In the genomic region with DNA sequence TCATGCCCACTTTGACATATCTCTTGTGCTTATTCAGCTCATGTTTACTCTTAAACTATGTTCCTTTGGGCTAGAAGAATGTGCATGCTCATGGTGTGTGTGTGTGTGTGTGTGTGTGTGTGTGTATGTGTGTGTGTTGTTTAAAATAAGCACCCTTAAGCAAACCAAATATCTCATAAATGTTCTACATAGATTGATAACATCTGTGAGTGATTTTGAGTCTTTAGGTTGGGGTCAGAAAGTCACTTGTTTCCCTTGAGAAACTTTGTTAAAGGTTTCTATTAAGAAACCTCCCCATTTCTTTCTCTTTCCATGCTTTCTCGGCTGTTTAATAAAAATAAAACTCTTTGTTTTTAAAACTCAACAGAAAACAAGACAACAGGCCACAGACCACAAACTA, we compare ENCODE assay signal across 24 mouse cellular contexts.
A peak's percentile ranks its signal among the peaks of the same experiment; 100 is the strongest.
DNase-seq lines count a peak whose midpoint lies in the region; ATAC-seq and TF ChIP-seq lines count a peak whose summit lies in the region.
"Had no signal": no experiment of that assay in that cellular context is flagged by ENCODE, and none has a peak within 500 bp of the region (broad histone marks: within the 10 kb centered on the region; RNA-seq: fewer than 3 reads in every experiment).

No protein-coding gene starts in this region.

- no peaks in the 10 kb centered on the region for H3K27me3 ChIP-seq in hindbrain, embryonic 10.5 days (ENCODE audit: insufficient read depth, poor library complexity, severe bottlenecking)
- H3K27me3 ChIP-seq in hindbrain, embryonic 12.5 days = no peaks in the 10 kb centered on the region
- H3K27me3 ChIP-seq in stomach, embryonic 14.5 days (ENCODE audit: control insufficient read depth, insufficient read depth, low read length) = no peaks in the 10 kb centered on the region
- no peaks in the 10 kb centered on the region for H3K27me3 ChIP-seq in stomach, postnatal 0 days (ENCODE audit: control insufficient read depth, insufficient read depth, low read length)
- no peaks in the 10 kb centered on the region for H3K27me3 ChIP-seq in limb, embryonic 14.5 days (ENCODE audit: control insufficient read depth, insufficient read depth, low read length)
- H3K27me3 ChIP-seq: forebrain, embryonic 15.5 days; heart, embryonic 12.5 days; hindbrain, embryonic 13.5 days; intestine, embryonic 15.5 days; midbrain, embryonic 15.5 days had no signal

- no peaks in the 10 kb centered on the region for H3K9me3 ChIP-seq in hindbrain, embryonic 10.5 days
- no peaks in the 10 kb centered on the region for H3K9me3 ChIP-seq in hindbrain, embryonic 12.5 days (replicated peaks)
- H3K9me3 ChIP-seq in stomach, embryonic 14.5 days (ENCODE audit: control insufficient read depth, low read depth, low read length) = no peaks in the 10 kb centered on the region
- no peaks in the 10 kb centered on the region for H3K9me3 ChIP-seq in stomach, postnatal 0 days (ENCODE audit: control insufficient read depth, low read length)
- H3K9me3 ChIP-seq in limb, embryonic 14.5 days (ENCODE audit: control insufficient read depth, low read length) = no peaks in the 10 kb centered on the region
- H3K9me3 ChIP-seq: forebrain, embryonic 15.5 days; heart, embryonic 12.5 days; hindbrain, embryonic 13.5 days; intestine, embryonic 15.5 days; midbrain, embryonic 15.5 days had no signal

- no peak overlapping the region for H3K9ac ChIP-seq in hindbrain, embryonic 12.5 days
- no peak overlapping the region for H3K9ac ChIP-seq in stomach, embryonic 14.5 days (replicated peaks; ENCODE audit: low read depth, low read length)
- H3K9ac ChIP-seq in stomach, postnatal 0 days (ENCODE audit: low read length) = no peak overlapping the region
- H3K9ac ChIP-seq in limb, embryonic 14.5 days (ENCODE audit: low read depth, low read length, severe bottlenecking) = no peak overlapping the region
- H3K9ac ChIP-seq: forebrain, embryonic 15.5 days; heart, embryonic 12.5 days; hindbrain, embryonic 13.5 days; intestine, embryonic 15.5 days; liver, postnatal 0 days; midbrain, embryonic 15.5 days had no signal

- H3K36me3 ChIP-seq in hindbrain, embryonic 10.5 days = no peaks in the 10 kb centered on the region
- H3K36me3 ChIP-seq in hindbrain, embryonic 12.5 days = no peaks in the 10 kb centered on the region
- H3K36me3 ChIP-seq in stomach, embryonic 14.5 days (ENCODE audit: control insufficient read depth, insufficient read depth, low read length) = no peaks in the 10 kb centered on the region
- no peaks in the 10 kb centered on the region for H3K36me3 ChIP-seq in stomach, postnatal 0 days (ENCODE audit: control insufficient read depth, insufficient read depth, low read length)
- H3K36me3 ChIP-seq in limb, embryonic 14.5 days (ENCODE audit: control insufficient read depth, insufficient read depth, low read length) = no peaks in the 10 kb centered on the region
- H3K36me3 ChIP-seq: forebrain, embryonic 15.5 days; heart, embryonic 12.5 days; hindbrain, embryonic 13.5 days; intestine, embryonic 15.5 days; midbrain, embryonic 15.5 days had no signal

- no peaks in the 10 kb centered on the region for H3K4me1 ChIP-seq in hindbrain, embryonic 10.5 days (replicated peaks)
- H3K4me1 ChIP-seq in hindbrain, embryonic 12.5 days = no peaks in the 10 kb centered on the region
- no peaks in the 10 kb centered on the region for H3K4me1 ChIP-seq in stomach, embryonic 14.5 days (ENCODE audit: control insufficient read depth, insufficient read depth, low read length)
- no peaks in the 10 kb centered on the region for H3K4me1 ChIP-seq in stomach, postnatal 0 days (replicated peaks; ENCODE audit: control insufficient read depth, insufficient read depth)
- no peaks in the 10 kb centered on the region for H3K4me1 ChIP-seq in limb, embryonic 14.5 days (ENCODE audit: control insufficient read depth, insufficient read depth, low read length)
- H3K4me1 ChIP-seq: forebrain, embryonic 15.5 days; heart, embryonic 12.5 days; hindbrain, embryonic 13.5 days; intestine, embryonic 15.5 days; midbrain, embryonic 15.5 days had no signal

- H3K27ac ChIP-seq in hindbrain, embryonic 10.5 days = no peak overlapping the region
- no peak overlapping the region for H3K27ac ChIP-seq in hindbrain, embryonic 12.5 days
- no peak overlapping the region for H3K27ac ChIP-seq in stomach, embryonic 14.5 days (ENCODE audit: low read length)
- no peak overlapping the region for H3K27ac ChIP-seq in stomach, postnatal 0 days (replicated peaks)
- no peak overlapping the region for H3K27ac ChIP-seq in limb, embryonic 14.5 days (replicated peaks; ENCODE audit: low read depth, low read length)
- H3K27ac ChIP-seq: forebrain, embryonic 15.5 days; hindbrain, embryonic 13.5 days; intestine, embryonic 15.5 days; macrophage; midbrain, embryonic 15.5 days had no signal

- no peak for TF ChIP-seq EP300 in stomach, postnatal 0 days (optimal IDR thresholded peaks at IDR 0.05)

- H3K4me2 ChIP-seq in hindbrain, embryonic 12.5 days (replicated peaks) = no peak overlapping the region
- H3K4me2 ChIP-seq in stomach, embryonic 14.5 days (replicated peaks; ENCODE audit: low read depth, low read length) = no peak overlapping the region
- H3K4me2 ChIP-seq in stomach, postnatal 0 days (replicated peaks; ENCODE audit: low read depth) = no peak overlapping the region
- no peak overlapping the region for H3K4me2 ChIP-seq in limb, embryonic 14.5 days (replicated peaks; ENCODE audit: low read depth, low read length, severe bottlenecking)
- H3K4me2 ChIP-seq: forebrain, embryonic 15.5 days; heart, embryonic 12.5 days; hindbrain, embryonic 13.5 days; intestine, embryonic 15.5 days; liver, embryonic 11.5 days; midbrain, embryonic 15.5 days had no signal

- TF ChIP-seq POLR2A in limb, embryonic 14.5 days (IDR thresholded peaks at IDR 0.05; ENCODE audit: borderline replicate concordance, extremely low read depth, insufficient read depth, insufficient read length) = no peak

- DNase-seq in hindbrain, embryonic 10.5 days (ENCODE audit: low spot score) = peak; percentile 11
- DNase-seq in stomach, postnatal 0 days (ENCODE audit: low spot score) = no peak
- DNase-seq in embryo, embryonic 11.5 days (ENCODE audit: low read depth, low spot score) = peak; percentile 0
- peak; percentile 52 for DNase-seq in limb, embryonic 14.5 days (ENCODE audit: low spot score)
- DNase-seq in heart, adult 8-10 months (ENCODE audit: low spot score) = no peak
- DNase-seq: adrenal gland, postnatal 36 days; cerebellum, adult 9-10 months; gastrocnemius, postnatal 10 days; heart, postnatal 10 days; kidney, adult 8-10 months; left cerebral cortex, postnatal 4 days; liver, postnatal 0 days; right cerebral cortex, adult 18-20 months; thymus, adult 2 months had no signal

- ATAC-seq in hindbrain, embryonic 12.5 days (ENCODE audit: low FRiP score) = no peak
- ATAC-seq in stomach, embryonic 14.5 days (ENCODE audit: insufficient number of reproducible peaks, insufficient read depth, low FRiP score, low read depth) = 0 out of 2 replicates have a peak, but pooled peaks have one; percentile 14
- ATAC-seq in stomach, postnatal 0 days (ENCODE audit: low FRiP score, low TSS enrichment) = no peak
- ATAC-seq in limb, embryonic 14.5 days (ENCODE audit: low FRiP score, low read depth) = no peak
- ATAC-seq: intestine, embryonic 15.5 days; liver, postnatal 0 days; lung, postnatal 0 days; midbrain, embryonic 15.5 days had no signal

- WGBS in hindbrain, embryonic 10.5 days = 60% methylated on average over 1 of the region's 1 CpGs
- 66% methylated on average over 1 of the region's 1 CpGs for WGBS in hindbrain, embryonic 12.5 days
- 49% methylated on average over 1 of the region's 1 CpGs for WGBS in stomach, embryonic 14.5 days
- 48% methylated on average over 1 of the region's 1 CpGs for WGBS in stomach, postnatal 0 days
- 11% methylated on average over 1 of the region's 1 CpGs for WGBS in limb, embryonic 14.5 days

- no peak for TF ChIP-seq CTCF in stomach, postnatal 0 days (IDR thresholded peaks at IDR 0.05; ENCODE audit: low read depth)

- H3K4me3 ChIP-seq in hindbrain, embryonic 10.5 days = no peak overlapping the region
- no peak overlapping the region for H3K4me3 ChIP-seq in hindbrain, embryonic 12.5 days
- no peak overlapping the region for H3K4me3 ChIP-seq in stomach, embryonic 14.5 days (ENCODE audit: low read depth, low read length)
- no peak overlapping the region for H3K4me3 ChIP-seq in stomach, postnatal 0 days (ENCODE audit: low read depth, low read length)
- H3K4me3 ChIP-seq in limb, embryonic 14.5 days (replicated peaks; ENCODE audit: low read length) = no peak overlapping the region
- H3K4me3 ChIP-seq: forebrain, embryonic 15.5 days; heart, embryonic 12.5 days; hindbrain, embryonic 13.5 days; intestine, embryonic 15.5 days; midbrain, embryonic 15.5 days had no signal

Comparison
In these comparisons a context has a peak if more than half of its experiments do, and no peak if none do; other contexts are left out.
1. DNase-seq: peak in hindbrain, embryonic 10.5 days (single experiment), embryo, embryonic 11.5 days (single experiment) and limb, embryonic 14.5 days (single experiment); none in stomach, postnatal 0 days (single experiment) and heart, adult 8-10 months (single experiment).